Mouse (Mus musculus): ENCODE data around the gene Adh5.

DNA sequence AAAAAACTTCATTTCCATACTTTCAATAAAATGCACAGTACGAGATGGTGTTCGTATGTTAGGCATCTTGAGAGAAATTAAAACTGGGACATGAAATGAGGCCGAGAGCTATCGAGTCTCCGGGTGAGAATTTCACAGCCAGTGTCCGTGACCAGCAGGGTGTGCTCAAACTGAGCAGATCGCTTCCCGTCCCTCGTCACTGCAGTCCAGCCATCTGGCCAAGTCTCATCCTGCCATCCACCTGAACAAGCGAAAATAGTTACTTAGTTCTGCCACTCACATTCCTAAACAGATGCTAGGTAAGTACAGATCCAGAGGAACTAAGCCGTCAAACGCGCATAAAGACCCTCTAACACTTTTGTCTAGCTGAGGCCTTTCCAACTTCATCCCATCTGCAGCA lies 17.4 kb downstream of the Adh5 start:
- TF ChIP-seq CTCF (IDR thresholded peaks at IDR 0.05; ENCODE audit: low read depth) (peak; percentile 58), EP300 (optimal IDR thresholded peaks at IDR 0.05) (no peak)
